Mouse (Mus musculus): ENCODE measurements around the gene Wbp11.

The Wbp11 gene

GRCm38 (mm10) chr6:136827881-136828561 lies at the start of gene Wbp11:
Wbp11 (minus strand) TSS chr6:136828233.
- DNase-seq (ENCODE audit: inconsistent age in 2 of 2, low spot score in 1 of 2) = peak; percentile 97 to 98

- DNase-seq (ENCODE audit: inconsistent age in 2 of 2, low spot score in 1 of 2) = no peak
Measured at GRCm38 (mm10) chr6:136875670-136876069, 47.6 kb upstream of the Wbp11 start, which contains the start of gene Mgp. Mgp (minus strand) TSS chr6:136875823.

- DNase-seq (ENCODE audit: inconsistent age in 2 of 2, low spot score in 1 of 2) = peak in 1 of 2 experiments; percentile 54
Measured at GRCm38 (mm10) chr6:136874599-136874998, 46.6 kb upstream of the Wbp11 start.

GRCm38 (mm10) chr6:136868921-136869320 lies 40.9 kb upstream of the Wbp11 start:
- no peak for DNase-seq (ENCODE audit: inconsistent age in 2 of 2, low spot score in 1 of 2)

GRCm38 (mm10) chr6:136866150-136866549 lies 38.1 kb upstream of the Wbp11 start:
- DNase-seq (ENCODE audit: inconsistent age in 2 of 2, low spot score in 1 of 2) = no peak

- DNase-seq (ENCODE audit: inconsistent age in 2 of 2, low spot score in 1 of 2) = no peak
Measured at GRCm38 (mm10) chr6:136865360-136865759, 37.3 kb upstream of the Wbp11 start.

- peak in 1 of 2 experiments; percentile 74 for DNase-seq (ENCODE audit: inconsistent age in 2 of 2, low spot score in 1 of 2)
Measured at GRCm38 (mm10) chr6:136861020-136861419, 33.0 kb upstream of the Wbp11 start.

- no peak for DNase-seq (ENCODE audit: inconsistent age in 2 of 2, low spot score in 1 of 2)
Measured at GRCm38 (mm10) chr6:136858420-136858819, 30.4 kb upstream of the Wbp11 start.

GRCm38 (mm10) chr6:136857873-136858260 lies 29.8 kb upstream of the Wbp11 start:
- DNase-seq (ENCODE audit: inconsistent age in 2 of 2, low spot score in 1 of 2) = peak in 1 of 2 experiments; percentile 51

- peak; percentile 45 to 78 for DNase-seq (ENCODE audit: inconsistent age in 2 of 2, low spot score in 1 of 2)
Measured at GRCm38 (mm10) chr6:136857186-136857872, 29.3 kb upstream of the Wbp11 start, which contains the start of gene Art4. Art4 (minus strand) TSS chr6:136857733.

GRCm38 (mm10) chr6:136856071-136856636 lies 28.1 kb upstream of the Wbp11 start:
- DNase-seq (ENCODE audit: inconsistent age in 2 of 2, low spot score in 1 of 2) = peak; percentile 34 to 67

- no peak for DNase-seq (ENCODE audit: inconsistent age in 2 of 2, low spot score in 1 of 2)
Measured at GRCm38 (mm10) chr6:136855183-136855582, 27.1 kb upstream of the Wbp11 start.

GRCm38 (mm10) chr6:136854361-136854781 lies 26.3 kb upstream of the Wbp11 start:
- no peak for DNase-seq (ENCODE audit: inconsistent age in 2 of 2, low spot score in 1 of 2)

- peak in 1 of 2 experiments; percentile 29 for DNase-seq (ENCODE audit: inconsistent age in 2 of 2, low spot score in 1 of 2)
Measured at GRCm38 (mm10) chr6:136852762-136853161, 24.7 kb upstream of the Wbp11 start.

- DNase-seq (ENCODE audit: inconsistent age in 2 of 2, low spot score in 1 of 2) = no peak
Measured at GRCm38 (mm10) chr6:136852348-136852747, 24.3 kb upstream of the Wbp11 start.

GRCm38 (mm10) chr6:136850267-136850666 lies 22.2 kb upstream of the Wbp11 start:
- no peak for DNase-seq (ENCODE audit: inconsistent age in 2 of 2, low spot score in 1 of 2)

GRCm38 (mm10) chr6:136848971-136849370 lies 20.9 kb upstream of the Wbp11 start:
- no peak for DNase-seq (ENCODE audit: inconsistent age in 2 of 2, low spot score in 1 of 2)

GRCm38 (mm10) chr6:136848399-136848798 lies 20.4 kb upstream of the Wbp11 start:
- DNase-seq (ENCODE audit: inconsistent age in 2 of 2, low spot score in 1 of 2) = no peak

- DNase-seq (ENCODE audit: inconsistent age in 2 of 2, low spot score in 1 of 2) = peak; percentile 50 to 81
Measured at GRCm38 (mm10) chr6:136847790-136848189, 19.8 kb upstream of the Wbp11 start.

GRCm38 (mm10) chr6:136847267-136847666 lies 19.2 kb upstream of the Wbp11 start:
- no peak for DNase-seq (ENCODE audit: inconsistent age in 2 of 2, low spot score in 1 of 2)

- DNase-seq (ENCODE audit: inconsistent age in 2 of 2, low spot score in 1 of 2) = no peak
Measured at GRCm38 (mm10) chr6:136845706-136846480, 17.9 kb upstream of the Wbp11 start.
